Mouse (Mus musculus): Measurements from ENCODE around the gene Kcng3. TPM values are rescaled to one million over a fixed set of nuclear protein-coding genes. Genes with fewer than 3 reads are reported as not detected.
A peak's percentile ranks its signal among the peaks of the same experiment; 100 is the strongest.

Gene Kcng3
- total RNA-seq (2021), result under 1 TPM in 1 of 2 experiments, not detected in 1; 0.16 TPM
- long read RNA-seq, experiment 1, partial matches to known transcripts, result 0 of 1 reads
- long read RNA-seq, experiment 1, other reads (novel, unspliced or antisense), result 1 of 1 reads
- long read RNA-seq, experiment 2, result 0 reads

- peak; percentile 32 for DNase-seq
Measured at GRCm38 (mm10) chr17:83631783-83632652, at the start of gene Kcng3. TSS of gene Kcng3 (minus strand) at chr17:83631895.

- no peak for DNase-seq
Measured at GRCm38 (mm10) chr17:83677370-83677769, 45.7 kb upstream of the Kcng3 start.

GRCm38 (mm10) chr17:83672685-83673084 is 41.0 kb upstream of the Kcng3 start:
- no peak for DNase-seq

GRCm38 (mm10) chr17:83667934-83668690 is 36.4 kb upstream of the Kcng3 start:
- no peak for DNase-seq

GRCm38 (mm10) chr17:83666597-83667287 is 35.0 kb upstream of the Kcng3 start:
- no peak for DNase-seq

GRCm38 (mm10) chr17:83664761-83665160 is 33.1 kb upstream of the Kcng3 start:
- no peak for DNase-seq

GRCm38 (mm10) chr17:83658943-83659342 is 27.2 kb upstream of the Kcng3 start:
- no peak for DNase-seq

GRCm38 (mm10) chr17:83657375-83657774 is 25.7 kb upstream of the Kcng3 start:
- DNase-seq, result no peak

- DNase-seq, result no peak
Measured at GRCm38 (mm10) chr17:83655732-83656131, 24.0 kb upstream of the Kcng3 start.

- DNase-seq, result no peak
Measured at GRCm38 (mm10) chr17:83654651-83655136, 23.0 kb upstream of the Kcng3 start.

- no peak for DNase-seq
Measured at GRCm38 (mm10) chr17:83653635-83654034, 21.9 kb upstream of the Kcng3 start.

GRCm38 (mm10) chr17:83650932-83651682 is 19.4 kb upstream of the Kcng3 start:
- no peak for DNase-seq

- DNase-seq, result no peak
Measured at GRCm38 (mm10) chr17:83649986-83650385, 18.3 kb upstream of the Kcng3 start.

GRCm38 (mm10) chr17:83647413-83647812 is 15.7 kb upstream of the Kcng3 start:
- DNase-seq, result no peak

GRCm38 (mm10) chr17:83646425-83647163 is 14.9 kb upstream of the Kcng3 start:
- no peak for DNase-seq

GRCm38 (mm10) chr17:83645226-83645808 is 13.6 kb upstream of the Kcng3 start:
- DNase-seq, result peak; percentile 8

GRCm38 (mm10) chr17:83637393-83637792 is 5.7 kb upstream of the Kcng3 start:
- peak; percentile 29 for DNase-seq

- no peak for DNase-seq
Measured at GRCm38 (mm10) chr17:83636443-83636842, 4.7 kb upstream of the Kcng3 start.

GRCm38 (mm10) chr17:83632653-83633570 is 1.2 kb upstream of the Kcng3 start:
- peak; percentile 53 for DNase-seq
